Mouse (Mus musculus): Measurements from ENCODE around the gene Npffr2. TPM values are rescaled to one million over a fixed set of nuclear protein-coding genes. Genes with fewer than 3 reads are reported as not detected.

Gene Npffr2
- not detected for polyA plus RNA-seq (2012; fragmentation: generic; extraction: Trizol)

DNA sequence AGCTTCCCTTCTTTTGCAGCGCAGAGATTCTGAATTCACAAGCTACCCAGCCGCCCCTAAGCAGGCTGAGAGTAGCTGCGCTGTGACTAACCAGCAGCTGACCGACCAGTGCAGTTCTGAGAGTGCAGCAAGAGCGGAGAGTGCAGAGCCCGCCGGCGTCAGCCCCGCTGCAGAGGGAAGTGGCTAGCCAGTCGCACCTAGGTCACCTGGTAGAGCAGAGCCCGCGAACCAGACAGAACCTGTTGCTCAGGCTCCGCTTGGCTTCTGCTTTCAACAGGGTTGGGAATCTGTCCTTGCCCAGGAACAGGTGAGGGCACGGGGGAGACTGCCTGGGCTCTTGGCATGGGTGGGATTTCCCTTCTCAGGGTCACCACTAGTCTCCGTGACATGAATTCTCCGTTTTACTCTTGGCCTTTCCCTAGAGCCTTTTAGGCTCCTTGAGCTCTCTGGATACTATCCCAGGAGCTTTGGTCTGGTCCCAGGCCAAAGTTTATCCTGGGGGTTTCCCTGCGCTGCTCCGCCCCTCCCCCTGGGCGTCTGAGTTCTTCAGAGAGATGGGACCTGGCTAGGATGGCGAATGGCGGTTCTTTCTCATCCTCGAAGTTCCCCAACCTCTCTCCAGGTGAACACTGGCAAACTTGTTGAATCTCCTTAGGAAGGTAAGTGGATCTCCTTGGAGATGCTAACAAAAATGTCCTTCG is at the start of gene Npffr2:
Gene Npffr2, plus strand, starts transcription at position 552 of the 701 bp plus-strand sequence.

Other genes starting within 250 kb of the Npffr2 start
- gene Gc, start 69.5 kb upstream of the Npffr2 start, polyA plus RNA-seq (2012; fragmentation: generic; extraction: Trizol) = not detected

All from C3H10T1/2 (cell line).